Mouse (Mus musculus) layer of hippocampus, postnatal 25 days (tissue): Measurements from ENCODE around the gene Mea1. TPM values are rescaled to one million over a fixed set of nuclear protein-coding genes. Genes with fewer than 3 reads are reported as not detected.
A peak's percentile ranks its signal among the peaks of the same experiment; 100 is the strongest.

Experiments used
- DNase-seq, 2 experiments: peaks; one replicate each; pipeline ENCODE4 v3.0.0; 2022; ENCODE audit warnings: mixed read lengths in 2 of 2, low spot score in 1 of 2; ENCODE audit errors: extremely low spot score in 1 of 2
- total RNA-seq, 2 experiments: library from RNA; stranded (reverse); gene quantifications; 2 replicates each; pipeline ENCODE4 v1.2.3; 2021

Gene Mea1
- total RNA-seq, 2 experiments from 2014 or later, result 94.9 to 109 TPM

- no peak for DNase-seq
These were observed 25.6 kb downstream of the Mea1 start for GRCm38 (mm10) chr17:46703971-46704886.

DNA sequence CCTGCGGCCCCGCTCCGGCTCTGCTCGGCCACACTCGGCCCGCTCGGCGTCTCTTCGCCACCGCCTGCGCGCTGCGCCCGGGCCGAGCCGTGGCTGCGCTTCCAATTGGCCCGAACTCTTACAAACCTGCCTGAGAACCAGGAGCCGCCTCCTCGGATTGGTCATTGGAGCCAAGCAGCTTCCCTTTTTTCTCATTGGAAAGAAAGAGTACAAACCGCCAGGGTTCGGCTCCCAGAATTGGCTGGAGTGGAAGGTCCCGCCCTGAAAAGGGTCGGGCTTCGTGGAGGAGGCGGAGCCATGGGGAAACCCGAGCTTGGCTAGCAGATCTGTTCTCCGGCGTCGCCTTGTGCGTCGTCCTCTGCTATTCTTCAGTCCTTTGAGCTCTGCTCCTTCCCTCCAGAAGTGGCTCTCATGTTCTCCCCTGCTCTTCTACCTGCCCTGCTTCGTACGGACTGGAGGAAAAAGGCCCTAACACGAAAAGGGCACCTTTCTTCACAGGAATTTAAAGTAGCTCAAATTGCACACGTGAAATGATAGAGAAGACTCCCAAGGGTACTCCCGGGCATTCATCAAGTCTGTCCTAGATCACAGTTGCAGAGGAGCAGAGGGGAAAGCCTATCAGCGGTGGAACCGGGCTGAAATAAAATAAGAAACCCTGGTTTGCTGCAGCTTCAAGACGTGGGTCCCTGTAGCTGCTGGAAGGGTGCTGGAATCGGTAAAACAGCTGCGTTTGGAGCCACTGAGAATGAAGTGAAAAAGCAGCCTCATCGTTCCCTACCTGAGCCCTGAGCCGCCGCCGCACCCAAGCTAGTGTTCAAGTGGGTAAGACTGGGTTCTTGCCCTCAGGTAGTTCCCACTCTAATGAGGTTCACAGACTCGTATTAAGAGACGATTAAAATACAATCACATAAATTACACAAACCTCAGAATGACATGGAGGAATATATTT, 26.6 kb downstream of the Mea1 start, which contains the start of gene Ppp2r5d:
TSS of gene Ppp2r5d (minus strand) at position 225 of the 949 bp plus-strand sequence.
- DNase-seq, result peak; percentile 79 to 84

- DNase-seq, result no peak
These were observed 27.9 kb downstream of the Mea1 start for GRCm38 (mm10) chr17:46706375-46707089.

- DNase-seq, result peak; percentile 82 to 86
These were observed 32.5 kb downstream of the Mea1 start, which contains the start of gene Pex6 for GRCm38 (mm10) chr17:46710959-46711597. Gene Pex6 (plus strand): TSS chr17:46711463.

DNA sequence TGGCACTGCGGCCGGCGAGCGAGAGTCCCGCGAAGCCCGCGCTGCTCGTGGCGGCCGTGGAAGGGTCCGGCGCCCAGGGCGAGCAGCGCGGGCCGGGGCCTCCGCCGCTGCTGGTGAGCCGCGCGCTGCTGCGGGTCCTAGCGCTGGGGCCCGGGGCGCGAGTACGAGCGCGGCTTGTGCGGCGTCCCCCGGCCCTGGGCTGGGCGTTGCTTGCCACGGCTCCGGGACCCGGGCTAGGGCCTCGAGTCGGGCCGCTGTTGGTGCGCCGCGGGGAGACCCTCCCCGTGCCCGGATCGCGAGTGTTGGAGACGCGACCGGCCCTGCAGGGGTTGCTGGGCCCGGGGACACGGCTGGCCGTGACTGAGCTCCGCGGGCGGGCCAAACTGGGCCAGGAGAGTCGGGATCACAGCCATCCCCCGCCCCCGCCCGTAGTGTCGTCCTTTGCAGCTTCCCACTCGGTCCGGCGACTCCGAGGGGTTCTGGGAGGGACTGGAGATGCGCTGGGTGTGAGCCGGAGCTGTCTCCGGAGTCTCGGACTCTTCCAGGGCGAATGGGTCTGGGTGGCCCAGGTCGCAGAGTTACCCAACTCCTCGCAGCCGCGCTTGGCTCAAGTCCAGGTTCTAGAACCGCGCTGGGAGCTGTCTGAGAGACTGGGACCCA, 33.1 kb downstream of the Mea1 start:
- DNase-seq, result peak in 1 of 2 experiments; percentile 41

- no peak for DNase-seq
These were observed 33.8 kb downstream of the Mea1 start for GRCm38 (mm10) chr17:46712442-46712841.

DNA sequence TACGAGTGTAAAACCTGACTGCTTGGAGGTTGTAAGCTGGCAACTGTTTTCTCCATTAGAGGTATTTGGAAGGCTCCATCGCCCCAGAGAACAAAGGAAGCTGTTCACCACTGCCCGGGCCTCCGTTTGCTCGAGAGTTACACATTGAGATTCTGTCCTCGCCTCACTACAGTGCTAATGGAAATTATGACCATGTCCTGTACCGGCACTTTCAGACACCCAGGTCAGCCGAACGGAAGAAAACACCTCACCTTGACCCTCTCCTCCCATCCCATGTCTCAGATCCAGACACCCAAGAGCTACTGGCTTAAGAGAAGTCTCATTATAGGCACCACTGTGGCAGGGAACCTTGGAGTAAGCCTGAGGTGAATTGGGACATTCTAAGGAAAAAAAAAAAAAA, 35.3 kb downstream of the Mea1 start:
- no peak for DNase-seq

DNA sequence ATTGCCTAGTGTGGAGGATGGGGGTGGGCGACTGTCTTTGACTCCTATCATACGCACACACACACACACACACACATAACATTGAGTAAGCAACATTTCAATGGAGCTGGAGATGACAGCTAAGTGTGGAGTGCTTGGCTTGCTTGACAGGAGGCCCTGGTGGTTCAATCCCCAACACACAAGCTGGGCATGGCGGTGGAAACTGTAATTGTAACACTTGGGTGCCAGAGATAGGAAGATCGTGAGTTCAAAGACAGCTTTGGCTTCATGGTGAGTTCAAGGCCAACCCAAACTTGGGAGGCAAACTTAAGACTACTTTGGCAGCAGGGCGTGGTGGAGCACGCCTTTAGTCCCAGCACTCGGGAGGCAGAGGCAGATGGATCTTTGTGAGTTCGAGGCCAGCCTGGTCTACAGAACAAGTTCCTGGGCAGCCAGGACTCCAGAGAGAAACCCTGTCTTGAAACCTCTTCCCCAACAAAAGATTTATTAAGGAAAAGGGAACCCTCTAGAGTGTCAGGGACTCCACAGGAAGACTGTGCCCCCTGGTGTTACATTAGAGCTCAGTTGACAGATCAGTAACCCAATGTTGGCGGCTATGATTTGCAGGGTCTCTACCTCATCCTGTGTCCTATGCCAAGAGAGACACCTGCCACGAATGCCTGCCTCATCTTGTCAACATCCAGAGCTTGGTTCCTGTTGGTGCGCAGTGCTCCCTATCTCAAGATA, 36.3 kb downstream of the Mea1 start:
- no peak for DNase-seq

DNA sequence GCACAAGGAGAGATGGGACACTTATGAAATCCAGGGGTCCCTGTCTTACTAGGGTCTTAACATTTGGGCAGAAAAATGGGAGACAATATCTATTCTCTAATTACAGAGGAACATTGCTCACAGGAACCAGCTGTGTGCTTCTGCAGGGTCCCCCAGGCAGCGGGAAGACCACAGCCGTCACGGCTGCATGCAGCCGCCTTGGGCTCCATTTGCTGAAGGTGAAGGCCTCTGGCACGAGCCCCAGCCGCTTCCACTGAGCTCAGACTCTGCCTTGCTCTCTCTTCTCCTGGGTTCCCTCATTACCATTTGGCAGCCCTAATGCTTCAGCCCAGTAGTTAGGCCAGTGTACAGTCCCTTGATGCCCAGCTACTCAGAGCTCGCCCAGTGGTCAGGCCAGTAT, 42.5 kb downstream of the Mea1 start:
- no peak for DNase-seq

DNA sequence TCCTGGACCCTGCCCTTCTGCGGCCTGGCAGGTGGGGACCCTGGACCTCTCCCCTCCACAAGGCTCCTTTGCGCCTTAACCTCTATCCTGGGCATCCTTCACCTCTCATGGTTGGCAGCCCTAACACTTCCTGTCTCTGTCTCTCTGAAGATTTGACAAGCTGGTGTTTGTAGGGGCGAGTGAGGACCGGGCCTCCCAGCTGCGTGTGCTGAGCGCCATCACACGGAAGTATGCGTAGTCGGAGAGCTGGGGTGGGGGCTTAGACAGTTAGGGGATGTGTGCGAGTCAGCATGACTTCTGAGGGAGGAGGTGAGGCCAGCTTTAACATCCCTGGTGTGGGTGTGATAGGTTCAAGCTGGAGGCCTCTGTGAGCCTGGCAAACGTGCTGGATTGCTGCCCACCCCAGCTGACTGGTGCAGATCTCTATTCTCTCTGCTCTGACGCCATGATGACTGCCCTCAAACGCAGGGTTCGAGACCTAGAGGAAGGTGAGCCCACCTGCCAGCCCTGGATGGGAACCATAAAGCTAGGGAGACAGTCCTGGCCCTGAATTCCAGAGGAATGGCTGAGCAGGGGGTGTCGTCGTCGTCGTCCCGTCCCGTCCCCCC, 46.0 kb downstream of the Mea1 start:
- DNase-seq, result no peak

DNA sequence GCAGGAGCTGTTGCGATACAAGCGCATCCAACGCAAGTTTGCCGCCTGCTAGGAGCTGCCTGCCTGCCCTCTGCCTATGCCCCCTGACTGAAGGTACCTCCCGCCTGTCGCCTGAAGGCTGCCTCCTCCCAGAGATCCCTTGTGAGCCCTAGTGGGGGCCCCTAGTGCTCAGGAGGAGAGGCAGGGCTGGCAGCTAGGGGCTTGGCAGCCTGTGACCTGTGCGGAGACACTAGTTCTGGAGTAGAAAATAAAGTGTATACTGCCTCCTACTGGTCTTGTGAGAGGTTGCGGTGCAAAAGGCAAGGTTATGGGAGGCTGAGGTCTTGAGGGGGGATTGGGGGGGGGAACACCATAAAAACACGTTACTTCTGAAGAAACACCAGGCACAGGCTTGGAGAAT, 46.7 kb downstream of the Mea1 start:
- DNase-seq, result no peak

GRCm38 (mm10) chr17:46725731-46726645, 47.4 kb downstream of the Mea1 start:
- no peak for DNase-seq

GRCm38 (mm10) chr17:46727271-46727670, 48.7 kb downstream of the Mea1 start:
- no peak for DNase-seq

GRCm38 (mm10) chr17:46728021-46728420, 49.4 kb downstream of the Mea1 start:
- peak in 1 of 2 experiments; percentile 31 for DNase-seq

DNA sequence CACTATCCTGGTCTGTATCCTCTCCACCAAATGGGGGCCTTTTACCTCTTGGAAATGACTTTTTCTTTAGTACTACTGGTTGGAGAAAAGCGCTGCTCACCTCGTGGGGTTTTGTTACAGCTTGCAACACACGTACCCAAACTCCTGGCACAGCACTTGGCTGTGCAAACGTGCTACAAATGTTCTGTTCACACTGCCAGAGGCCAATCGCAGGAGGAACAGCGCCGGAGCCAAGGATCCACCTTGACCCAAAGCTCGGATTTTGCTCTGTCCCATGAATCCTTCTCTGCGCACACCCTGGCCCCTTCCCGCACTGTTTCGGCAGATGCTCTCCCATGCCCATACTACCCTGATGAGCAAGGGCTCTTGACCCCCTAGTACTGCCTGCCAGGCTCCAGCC, 49.9 kb downstream of the Mea1 start:
- DNase-seq, result no peak

DNA sequence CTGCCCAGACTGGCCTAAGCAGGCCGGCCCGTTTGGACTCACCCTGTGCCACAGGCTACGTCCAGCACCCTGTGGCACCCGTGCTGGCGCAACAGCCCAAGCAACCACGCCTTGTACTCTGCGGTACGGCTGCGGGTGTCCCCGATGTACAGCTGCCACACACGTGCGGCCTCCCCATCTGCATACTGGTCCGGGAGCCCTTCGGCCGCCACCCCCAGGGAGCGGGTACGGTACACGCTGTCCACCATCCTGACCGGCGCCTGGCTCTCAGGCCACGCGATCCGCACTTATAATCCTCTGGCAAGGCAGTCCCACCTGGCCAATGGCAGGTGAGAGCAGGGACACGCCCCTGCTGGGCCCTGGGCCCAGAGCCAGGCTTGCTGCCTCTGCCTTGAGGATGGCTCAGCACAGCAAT, 50.3 kb downstream of the Mea1 start, which contains the start of gene Gnmt:
TSS of gene Gnmt (minus strand) at position 265 of the 415 bp plus-strand sequence.
- no peak for DNase-seq
